Mouse (Mus musculus) liver, embryonic 14.5 days (tissue): ENCODE results near the gene Vwc2.

Experiments
- CTCF ChIP-seq: IDR thresholded peaks from 2 replicates; pipeline ENCODE4 v1.5.1; 2016; ENCODE audit warnings: antibody characterized with exemption, low read depth, control low read depth
- EP300 ChIP-seq: IDR thresholded peaks from 2 replicates; pipeline ENCODE4 v1.6.1; 2016; ENCODE audit warnings: antibody characterized with exemption, low read depth

DNA sequence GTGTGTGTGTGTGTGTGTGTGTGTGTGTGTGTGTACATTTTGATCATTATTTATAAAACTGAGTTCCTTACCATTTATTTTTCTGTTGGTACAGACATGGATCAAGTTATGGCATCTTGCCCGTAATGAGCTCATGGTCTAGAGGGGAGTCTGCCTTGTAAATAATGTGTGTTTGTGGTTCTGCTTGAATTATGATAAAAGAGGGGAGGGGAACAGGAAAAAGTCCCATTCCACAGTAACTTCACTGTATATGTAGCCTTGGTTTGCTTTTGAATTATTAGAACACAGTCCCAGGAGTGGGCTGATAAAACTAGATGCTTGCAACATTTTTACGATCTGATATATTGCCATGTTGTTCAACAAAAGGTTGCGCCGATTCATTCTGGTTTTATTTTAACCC lies 57.4 kb downstream of the Vwc2 start:
- no peak for TF ChIP-seq CTCF
- no peak for TF ChIP-seq EP300
